Mouse (Mus musculus): ENCODE data around the gene Bsx.

The Bsx gene

DNA sequence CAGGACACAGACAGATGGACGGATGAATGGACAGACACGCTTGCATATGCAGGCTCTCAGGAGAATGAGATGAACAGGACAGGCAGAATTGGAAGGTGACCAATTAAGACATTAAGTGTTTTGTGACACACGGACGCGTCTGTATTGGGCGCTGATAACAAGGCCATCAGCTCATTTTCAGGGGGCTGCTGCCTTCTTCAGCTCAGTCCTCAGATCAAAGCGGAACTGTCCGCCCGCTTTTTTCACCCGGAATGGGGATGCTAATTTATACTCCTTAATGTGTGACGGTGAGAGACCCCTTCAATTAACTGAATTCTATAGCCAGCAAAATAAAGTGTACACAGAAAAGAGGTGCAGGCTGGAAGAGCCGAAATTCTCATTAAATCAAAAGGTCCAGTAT is 15.5 kb downstream of the Bsx start:
- intact Hi-C loops (cut with DNase I), result no loop called here

DNA sequence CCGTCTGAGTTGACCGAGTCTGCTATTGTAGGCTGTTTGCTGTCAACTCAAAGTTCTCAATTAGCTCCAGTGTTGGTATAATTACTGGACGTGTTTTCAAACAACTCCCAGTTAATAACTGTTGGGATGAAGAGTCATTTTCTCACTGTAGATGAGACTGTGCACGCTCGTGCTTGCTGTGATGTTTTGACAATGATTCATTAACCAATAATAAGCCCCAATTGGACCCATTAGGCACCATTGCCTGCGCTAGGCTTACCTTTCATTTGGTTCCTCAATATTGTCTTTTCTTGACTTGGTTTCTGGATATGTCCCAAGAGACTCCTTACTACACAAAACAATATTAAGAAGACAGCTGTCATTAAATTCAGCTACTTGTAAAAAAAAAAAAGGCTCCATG is 18.5 kb downstream of the Bsx start:
- intact Hi-C loops (cut with DNase I), result no loop called here

DNA sequence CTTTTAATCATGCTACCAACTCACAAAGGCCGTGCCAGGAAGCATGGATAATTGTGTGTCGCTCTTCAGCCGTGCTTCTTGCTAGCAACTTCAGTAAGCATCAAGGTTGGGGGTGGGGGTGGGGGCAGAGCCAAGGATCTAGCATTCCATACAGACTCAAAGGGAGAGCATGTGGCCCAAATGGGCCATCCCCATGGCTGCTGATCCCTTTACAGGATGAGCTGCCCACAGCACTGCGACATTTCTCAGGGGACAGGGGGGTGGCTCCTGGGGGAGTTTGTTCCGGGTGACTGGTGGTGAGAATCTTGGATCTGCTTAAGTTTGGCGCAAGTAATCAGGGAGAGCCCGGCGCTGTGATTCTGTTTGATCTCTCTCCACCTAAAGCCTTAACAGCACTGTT is 33.5 kb downstream of the Bsx start:
- intact Hi-C loops (cut with DNase I), result no loop called here

GRCm38 (mm10) chr9:40908411-40908810 is 34.5 kb downstream of the Bsx start:
- intact Hi-C loops (cut with DNase I), result no loop called here

- intact Hi-C loops (cut with DNase I), result no loop called here
Observed at GRCm38 (mm10) chr9:40908915-40909314, 35.0 kb downstream of the Bsx start.

DNA sequence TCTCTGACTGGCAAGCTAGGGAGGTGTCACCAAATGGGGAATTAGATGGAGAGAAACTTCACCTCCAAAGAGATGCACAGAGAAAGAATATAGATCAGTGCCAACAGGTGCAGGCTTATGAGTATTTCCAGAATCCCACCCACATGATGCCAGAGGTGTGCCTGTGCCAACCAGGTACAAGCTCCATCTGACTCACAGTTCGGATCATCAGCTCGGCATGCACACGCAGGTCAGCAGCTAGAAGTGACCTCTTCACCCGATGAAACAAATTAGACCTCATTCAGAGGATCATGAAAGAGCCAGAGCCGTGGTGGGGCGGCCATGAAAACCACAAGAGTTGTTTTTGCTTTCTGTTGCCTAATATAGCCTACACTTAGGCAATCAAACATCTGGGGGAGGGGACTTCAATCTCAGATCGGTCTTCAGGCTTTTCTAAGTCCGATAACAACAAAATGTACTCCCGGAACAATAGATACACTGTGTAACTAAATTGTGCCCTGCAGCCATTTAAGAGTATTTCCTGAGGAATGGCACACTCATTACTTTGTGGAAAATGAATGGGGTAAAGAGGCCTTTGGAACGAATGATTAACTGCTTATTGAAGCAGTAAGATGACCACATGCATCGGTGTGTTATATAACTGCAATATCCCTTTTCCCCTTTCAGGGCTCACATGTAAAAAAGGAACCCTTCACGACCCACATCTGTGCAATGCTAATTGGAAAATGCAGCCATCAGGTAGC is 44.1 kb downstream of the Bsx start:
- intact Hi-C loops (cut with DNase I), result no loop called here

DNA sequence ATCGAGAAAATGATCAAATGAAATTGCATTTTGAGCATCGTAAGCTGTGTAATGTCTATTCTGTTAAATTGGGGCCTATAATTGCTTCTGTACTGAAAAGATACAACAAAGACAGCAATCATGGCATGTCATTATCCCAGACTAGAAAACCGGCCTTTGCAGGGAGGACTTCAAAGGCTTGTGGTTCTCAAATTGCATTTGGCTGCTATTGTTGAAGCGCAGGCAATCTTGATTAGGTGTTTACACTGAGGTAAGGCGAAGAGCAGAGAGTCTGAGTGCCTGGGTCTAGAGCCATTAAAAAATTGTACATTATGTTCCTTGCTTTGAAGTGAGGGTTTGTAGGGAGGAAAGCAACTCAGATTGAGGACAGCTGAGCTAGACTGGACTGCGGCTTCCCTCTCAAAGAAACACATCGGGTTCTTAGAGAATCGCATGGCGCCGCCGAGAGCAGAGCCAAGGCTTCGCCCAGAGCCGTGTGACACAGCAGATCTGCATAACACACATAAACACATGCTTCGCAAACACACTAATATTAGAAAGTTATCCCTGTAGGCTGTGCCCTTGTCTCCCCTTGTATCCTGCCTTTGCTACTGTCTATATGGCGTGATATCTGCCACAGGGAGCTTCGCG is 53.5 kb downstream of the Bsx start:
- intact Hi-C loops (cut with DNase I), result no loop called here

Data from adrenal gland (tissue).